In the genomic region with DNA sequence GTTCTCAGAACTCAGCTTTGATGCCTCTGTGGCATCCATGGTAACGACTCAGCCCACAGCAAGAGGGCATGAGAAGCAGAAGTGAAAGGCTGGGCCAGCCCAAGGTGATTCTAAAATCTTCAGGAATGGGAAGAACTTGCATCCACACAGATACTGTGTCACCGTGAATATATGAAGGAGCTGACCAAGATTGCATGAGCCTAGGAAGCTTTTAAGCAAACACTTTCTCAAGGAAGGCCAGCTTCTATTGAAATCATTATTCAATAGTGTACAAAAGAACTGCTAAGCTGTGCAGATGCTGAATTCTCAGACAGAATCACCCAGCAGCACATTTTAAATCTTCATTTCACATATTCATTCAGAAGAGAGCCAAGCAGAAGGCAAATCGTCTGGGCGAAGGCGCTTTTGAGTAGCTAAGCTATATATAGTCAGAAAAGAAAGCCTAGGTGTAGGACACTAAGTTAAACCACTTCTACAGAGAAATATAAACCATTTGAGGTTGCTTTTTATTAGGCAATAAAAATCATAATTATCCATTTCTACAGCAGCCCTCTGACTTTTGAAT, we compare ENCODE assay signal across 33 mouse cellular contexts.
DNase-seq lines count a peak whose midpoint lies in the region; ATAC-seq and TF ChIP-seq lines count a peak whose summit lies in the region.
"Had no signal": no experiment of that assay in that cellular context is flagged by ENCODE, and none has a peak within 500 bp of the region (broad histone marks: within the 10 kb centered on the region; RNA-seq: fewer than 3 reads in every experiment).

No protein-coding gene starts in this region.

- no peak overlapping the region for H3K9ac ChIP-seq in midbrain, embryonic 15.5 days
- H3K9ac ChIP-seq: embryonic facial prominence, embryonic 13.5 days; heart, embryonic 15.5 days; hindbrain, embryonic 12.5 days; intestine, embryonic 15.5 days; limb, embryonic 15.5 days; liver, embryonic 13.5 days; neural tube, embryonic 12.5 days had no signal

- H3K27me3 ChIP-seq in midbrain, embryonic 15.5 days (replicated peaks) = no peaks in the 10 kb centered on the region
- H3K27me3 ChIP-seq: embryonic facial prominence, embryonic 13.5 days; heart, embryonic 15.5 days; hindbrain, embryonic 12.5 days; intestine, embryonic 15.5 days; limb, embryonic 15.5 days; liver, embryonic 13.5 days; neural tube, embryonic 12.5 days had no signal

- H3K36me3 ChIP-seq in midbrain, embryonic 15.5 days (replicated peaks) = no peaks in the 10 kb centered on the region
- H3K36me3 ChIP-seq: embryonic facial prominence, embryonic 13.5 days; forebrain, embryonic 10.5 days; heart, embryonic 10.5 days; heart, embryonic 15.5 days; hindbrain, embryonic 12.5 days; intestine, embryonic 15.5 days; limb, embryonic 10.5 days; limb, embryonic 15.5 days; liver, embryonic 13.5 days; neural tube, embryonic 12.5 days had no signal

- intact Hi-C loops in left cerebral cortex, adult 2 months (cut with DNase I) = no loop called here
- intact Hi-C loops in heart, postnatal 10 days (cut with DNase I) = no loop called here

- H3K4me3 ChIP-seq in left cerebral cortex, adult 2 months = no peak overlapping the region
- no peak overlapping the region for H3K4me3 ChIP-seq in midbrain, embryonic 15.5 days
- H3K4me3 ChIP-seq: embryonic facial prominence, embryonic 13.5 days; forebrain, embryonic 10.5 days; heart, embryonic 10.5 days; heart, embryonic 15.5 days; hindbrain, embryonic 12.5 days; intestine, embryonic 15.5 days; limb, embryonic 10.5 days; limb, embryonic 15.5 days; liver, embryonic 13.5 days; myocyte; neural tube, embryonic 12.5 days had no signal

- 0 out of 2 replicates have a peak, but pooled peaks cover 3% of the 10 kb centered on the region for H3K4me1 ChIP-seq in midbrain, embryonic 15.5 days
- H3K4me1 ChIP-seq: embryonic facial prominence, embryonic 13.5 days; forebrain, embryonic 10.5 days; heart, embryonic 10.5 days; heart, embryonic 15.5 days; hindbrain, embryonic 12.5 days; intestine, embryonic 15.5 days; limb, embryonic 10.5 days; limb, embryonic 15.5 days; liver, embryonic 13.5 days; neural tube, embryonic 12.5 days had no signal

- WGBS in midbrain, embryonic 15.5 days = 70% methylated on average over 5 of the region's 5 CpGs

- TF ChIP-seq POLR2A in brain, embryonic 14.5 days (IDR thresholded peaks at IDR 0.05; ENCODE audit: borderline replicate concordance, extremely low read depth, insufficient read depth, insufficient read length, poor library complexity, severe bottlenecking) = no peak

- H3K27ac ChIP-seq in left cerebral cortex, adult 2 months = peak overlapping the region; percentile 69
- H3K27ac ChIP-seq in midbrain, embryonic 15.5 days = peak overlapping the region; percentile 48
- H3K27ac ChIP-seq: embryonic facial prominence, embryonic 13.5 days; forebrain, embryonic 10.5 days; heart, embryonic 10.5 days; heart, embryonic 15.5 days; hindbrain, embryonic 12.5 days; hindbrain, postnatal 0 days; intestine, embryonic 15.5 days; kidney, postnatal 0 days; limb, embryonic 10.5 days; limb, embryonic 15.5 days; liver, embryonic 13.5 days; neural tube, embryonic 12.5 days had no signal

- ATAC-seq in midbrain, embryonic 15.5 days (replicated peaks) = peak; percentile 35; the same call in 1 of the 2 replicates
- ATAC-seq: activated CD4-positive, CD25-positive, alpha-beta regulatory T cell, adult 4 months; forebrain, embryonic 16.5 days; hindbrain, postnatal 0 days; intestine, embryonic 15.5 days; lung, postnatal 0 days had no signal

- H3K9me3 ChIP-seq in midbrain, embryonic 15.5 days = no peaks in the 10 kb centered on the region
- H3K9me3 ChIP-seq: embryonic facial prominence, embryonic 13.5 days; forebrain, embryonic 10.5 days; heart, embryonic 10.5 days; heart, embryonic 15.5 days; hindbrain, embryonic 12.5 days; intestine, embryonic 15.5 days; limb, embryonic 10.5 days; limb, embryonic 15.5 days; liver, embryonic 13.5 days; neural tube, embryonic 12.5 days had no signal

- no peak for DNase-seq in left cerebral cortex, adult 2 months (ENCODE audit: extremely low spot score in 1 of 2, low spot score in 2 of 2)
- no peak for DNase-seq in left cerebral cortex, adult 18-20 months (ENCODE audit: low spot score in 2 of 2)
- DNase-seq in brain, adult 2 months (ENCODE audit: low read depth, low spot score) = peak; percentile 71
- peak; percentile 11 for DNase-seq in brain, embryonic 14.5 days (ENCODE audit: low read depth)
- no peak for DNase-seq in heart, postnatal 10 days
- no peak for DNase-seq in embryo, embryonic 10.5 days (ENCODE audit: low spot score)
- DNase-seq: adrenal gland, adult 2 months; adrenal gland, postnatal 36 days; B cell, adult 2 months; cerebellum, adult 9-10 months; cerebellum, postnatal 36 days; gastrocnemius, postnatal 25 days; heart, postnatal 36 days; kidney, adult 2 months; liver, embryonic 13.5 days; lung, adult 18-20 months; thymus, postnatal 4 days had no signal

- H3K4me2 ChIP-seq in midbrain, embryonic 15.5 days = no peak overlapping the region
- H3K4me2 ChIP-seq: embryonic facial prominence, embryonic 13.5 days; heart, embryonic 15.5 days; hindbrain, embryonic 12.5 days; intestine, embryonic 15.5 days; limb, embryonic 15.5 days; liver, embryonic 13.5 days; neural tube, embryonic 12.5 days had no signal

- TF ChIP-seq CTCF in left cerebral cortex, adult 2 months (IDR thresholded peaks at IDR 0.05) = no peak
- no peak for TF ChIP-seq CTCF in brain, embryonic 14.5 days (IDR thresholded peaks at IDR 0.05; ENCODE audit: borderline replicate concordance, extremely low read depth, insufficient read depth, insufficient read length)

Comparison
In these comparisons a context has a peak if more than half of its experiments do, and no peak if none do; other contexts are left out.
1. DNase-seq: peak in brain, adult 2 months (single experiment) and brain, embryonic 14.5 days (single experiment); none in left cerebral cortex, adult 2 months (0 of 2), left cerebral cortex, adult 18-20 months (0 of 2), heart, postnatal 10 days (0 of 2) and embryo, embryonic 10.5 days (single experiment).